Mouse (Mus musculus): Measurements from ENCODE around the gene Psat1. TPM values are rescaled to one million over a fixed set of nuclear protein-coding genes. Genes with fewer than 3 reads are reported as not detected.
A peak's percentile ranks its signal among the peaks of the same experiment; 100 is the strongest.

Gene Psat1
- total RNA-seq, 2 experiments from 2014 or later: 39.0 to 120 TPM

DNA sequence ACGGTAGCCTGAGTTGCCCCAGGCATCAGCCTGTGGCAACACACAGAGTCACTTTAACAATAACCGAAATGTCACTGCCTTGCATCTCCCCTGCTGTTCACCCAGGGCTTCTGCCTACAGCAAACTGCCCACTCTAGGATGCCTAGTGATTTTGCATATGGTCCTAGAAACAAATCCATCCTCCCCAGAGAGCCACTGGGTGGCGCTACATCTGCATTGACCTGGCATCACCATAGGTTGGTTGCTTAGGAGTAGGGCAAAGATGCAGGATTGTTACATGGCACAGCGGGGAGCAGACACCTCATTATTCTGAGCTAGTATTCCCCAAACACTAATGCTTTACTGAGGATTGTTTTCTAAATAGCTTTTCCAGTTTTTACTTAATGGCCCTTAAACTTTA lies 80.3 kb downstream of the Psat1 start:
- DNase-seq (ENCODE audit: low spot score in 2 of 2): peak; percentile 25 to 39

DNA sequence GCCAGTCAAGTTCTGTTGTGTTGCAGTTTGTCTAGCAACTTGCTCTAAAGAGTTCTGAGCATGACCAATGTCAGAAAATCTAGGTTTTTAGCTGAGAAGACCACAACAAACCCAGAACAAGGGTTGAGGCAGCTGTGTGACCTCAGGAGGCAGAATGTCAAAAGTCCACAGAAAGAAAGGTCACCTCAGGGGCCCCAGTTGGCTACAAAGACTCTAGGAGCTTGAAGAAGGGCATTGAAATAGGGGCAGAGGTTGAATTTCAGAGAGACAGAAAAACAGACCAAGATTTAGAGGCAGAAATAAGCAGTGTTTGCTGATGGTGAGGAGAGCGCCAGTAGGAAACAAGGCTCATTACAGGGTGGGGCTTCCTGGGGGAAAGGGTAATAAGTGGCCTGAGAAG lies 81.0 kb downstream of the Psat1 start:
- no peak for DNase-seq (ENCODE audit: low spot score in 2 of 2)

DNA sequence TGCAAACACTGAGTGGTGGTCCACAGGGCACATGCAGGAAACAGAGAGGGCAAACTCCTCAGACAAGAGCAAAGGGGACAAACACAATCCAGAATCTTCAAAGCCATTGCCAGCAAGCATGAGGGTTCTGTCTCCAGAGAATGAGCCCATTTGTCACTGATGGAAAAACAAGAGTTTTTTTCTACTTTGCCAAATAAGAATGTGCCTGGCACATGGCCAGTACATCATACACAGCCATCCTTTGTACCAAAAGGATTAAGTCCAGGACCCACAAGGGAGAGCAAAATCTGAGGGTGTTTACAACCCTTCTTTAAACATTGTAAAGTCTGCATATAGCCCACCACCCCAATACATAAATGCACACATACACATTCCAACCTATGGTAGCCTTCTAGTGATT lies 81.7 kb downstream of the Psat1 start:
- no peak for DNase-seq (ENCODE audit: low spot score in 2 of 2)

DNA sequence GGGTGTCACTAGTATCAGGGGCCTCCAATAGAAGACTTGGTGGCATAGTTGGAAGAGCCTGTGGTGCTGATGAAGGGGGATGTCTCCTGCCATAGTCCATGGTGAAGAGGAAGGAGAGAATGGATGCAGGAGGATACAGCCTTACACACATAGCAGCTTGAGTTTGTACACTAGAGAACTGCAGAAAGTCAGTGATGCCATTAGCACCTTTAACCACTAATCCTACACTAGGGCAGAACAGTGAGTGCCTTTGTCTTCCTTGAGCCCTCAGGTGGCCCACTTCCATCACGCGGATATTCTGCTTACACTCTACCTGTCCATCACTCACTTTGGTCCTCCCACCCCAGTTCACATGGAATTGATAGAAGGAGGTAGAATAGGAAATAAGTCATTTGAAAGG lies 83.0 kb downstream of the Psat1 start:
- no peak for DNase-seq (ENCODE audit: low spot score in 2 of 2)

DNA sequence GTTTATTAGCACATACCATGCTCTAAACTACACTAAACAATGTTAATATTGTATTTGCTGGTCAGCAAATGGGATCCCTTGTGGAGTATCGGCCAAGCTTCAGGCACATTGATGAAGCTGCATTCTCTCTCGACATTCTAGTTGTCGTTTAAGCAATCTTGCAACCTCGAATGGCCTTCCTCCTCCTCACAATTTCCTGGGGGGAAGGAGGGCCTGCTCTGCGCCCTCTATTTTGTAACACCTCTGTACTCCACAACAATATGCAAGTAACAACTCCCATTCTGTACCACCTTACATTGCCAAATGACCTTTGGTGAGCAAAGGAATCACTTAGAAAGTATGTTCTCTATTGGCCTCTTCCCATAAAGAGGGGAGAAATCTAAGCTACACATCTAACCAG lies 91.8 kb downstream of the Psat1 start:
- DNase-seq (ENCODE audit: low spot score in 2 of 2): no peak

Other genes starting within 250 kb of the Psat1 start
- gene Cep78, start 37.7 kb upstream of the Psat1 start, total RNA-seq (2021): 1 to 10 TPM; 5.4 to 6.8 TPM
- gene Gnaq, start 185.5 kb upstream of the Psat1 start, total RNA-seq (2021): 10 to 100 TPM; 47.2 to 53.6 TPM

Measured in adrenal gland, adult 18-20 months (tissue).